Mouse (Mus musculus): Measurements from ENCODE around the gene Stt3a.

- TF ChIP-seq POLR2A (IDR thresholded peaks at IDR 0.05; ENCODE audit: insufficient read length, low read depth) (no peak), POLR2AphosphoS2 (IDR thresholded peaks at IDR 0.05; ENCODE audit: insufficient read length, low read depth) (no peak), MAX (IDR thresholded peaks at IDR 0.05; ENCODE audit: low read depth) (no peak), E2F4 (IDR thresholded peaks at IDR 0.05; ENCODE audit: insufficient read depth) (no peak), CEBPB (IDR thresholded peaks at IDR 0.05; ENCODE audit: insufficient read depth, poor library complexity, severe bottlenecking) (no peak), TCF3 (IDR thresholded peaks at IDR 0.05; ENCODE audit: insufficient read length, low read depth) (no peak), USF1 (IDR thresholded peaks at IDR 0.05; ENCODE audit: low read depth) (no peak), MYOD1 (IDR thresholded peaks at IDR 0.05; ENCODE audit: control insufficient read depth in 1 of 3, insufficient read length in 2 of 3, low read depth in 2 of 3) (no peak), MYOG (IDR thresholded peaks at IDR 0.05; ENCODE audit: control insufficient read depth in 1 of 3, insufficient read depth in 1 of 3, insufficient read length in 2 of 3, low read depth in 2 of 3) (no peak)
These were observed 50.9 kb downstream of the Stt3a start for GRCm38 (mm10) chr9:36716624-36717023.
